Mouse (Mus musculus) telencephalon, adult 2 months (tissue): Measurements from ENCODE around the gene Rev3l.

Source experiments
- DNase-seq: peaks from one replicate; pipeline ENCODE4 v3.0.0-alpha.2; 2011; ENCODE audit warnings: low read depth, low spot score

Gene Rev3l

DNA sequence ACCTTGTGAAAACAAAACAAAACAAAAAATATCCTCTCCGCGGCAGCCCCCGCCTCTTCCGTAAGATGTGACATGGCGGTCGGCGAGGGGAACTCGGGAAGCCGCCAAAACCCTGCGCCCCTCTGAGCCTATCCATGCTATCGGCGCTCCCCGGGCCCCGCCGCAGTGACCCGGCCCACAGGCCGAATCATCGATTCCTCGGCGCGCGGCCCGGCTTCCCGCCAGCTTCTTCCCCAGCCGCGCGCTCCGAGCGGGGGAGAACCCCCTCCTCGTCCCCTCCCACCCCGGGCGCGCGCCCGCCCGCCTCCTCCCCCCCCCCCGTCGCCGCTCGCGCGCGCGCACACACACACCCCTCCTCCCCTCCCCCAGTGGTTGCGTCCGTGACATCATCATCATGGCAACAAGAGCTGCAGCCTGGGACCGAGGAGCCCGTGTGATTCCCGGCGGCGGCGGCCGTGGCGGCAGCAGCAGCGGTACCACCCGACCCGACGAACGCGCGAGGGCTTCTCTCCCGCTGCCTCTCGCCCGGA, at the start of gene Rev3l:
Gene Rev3l (plus strand): TSS at position 383 of the 530 bp plus-strand sequence.
- DNase-seq, result peak; percentile 79

DNA sequence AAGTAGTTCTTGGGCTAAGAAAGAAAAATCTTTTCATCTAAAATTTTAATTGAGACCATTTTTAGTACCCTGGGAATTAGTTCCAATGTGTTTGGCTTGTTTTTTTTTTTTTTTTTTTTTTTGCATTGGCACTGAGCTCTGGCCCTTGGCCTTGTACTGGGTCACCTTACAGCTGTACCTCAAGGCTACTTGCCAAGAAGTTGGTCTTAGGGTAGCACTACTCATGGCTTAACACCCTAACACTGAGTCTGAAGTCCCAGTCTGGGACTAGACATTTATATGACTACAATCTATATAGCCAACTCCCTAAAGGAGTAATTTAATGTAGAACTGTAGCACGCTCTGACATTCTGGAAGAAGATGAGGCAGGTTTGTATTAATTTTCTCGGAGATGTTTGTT, 49.4 kb upstream of the Rev3l start:
- no peak for DNase-seq

GRCm38 (mm10) chr10:39683481-39683880, 48.4 kb upstream of the Rev3l start:
- no peak for DNase-seq

GRCm38 (mm10) chr10:39686811-39687210, 45.1 kb upstream of the Rev3l start:
- DNase-seq, result no peak

DNA sequence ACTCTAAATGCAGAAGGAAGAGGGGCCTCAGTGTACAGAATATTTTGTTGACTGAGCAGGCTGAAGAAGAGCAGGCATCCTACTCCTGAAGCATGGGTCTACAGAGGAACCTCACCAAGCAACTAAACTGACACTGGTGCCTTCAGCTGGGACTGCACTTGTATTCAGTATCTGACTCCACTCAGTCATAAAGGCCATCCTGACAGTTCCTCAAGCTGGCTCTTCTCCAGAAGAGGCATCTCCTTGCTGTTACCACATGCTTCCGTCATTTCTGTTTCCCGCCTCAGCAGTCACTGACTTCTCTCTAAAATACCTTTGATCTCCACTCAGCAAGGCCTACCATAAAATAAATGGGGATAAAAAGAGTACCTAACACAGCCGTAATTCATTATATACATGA, 44.1 kb upstream of the Rev3l start:
- DNase-seq, result no peak

- DNase-seq, result no peak
Observed at GRCm38 (mm10) chr10:39691351-39692064, 40.4 kb upstream of the Rev3l start.

- DNase-seq, result no peak
Observed at GRCm38 (mm10) chr10:39692152-39692551, 39.8 kb upstream of the Rev3l start.

- DNase-seq, result no peak
Observed at GRCm38 (mm10) chr10:39707717-39708510, 24.0 kb upstream of the Rev3l start.

DNA sequence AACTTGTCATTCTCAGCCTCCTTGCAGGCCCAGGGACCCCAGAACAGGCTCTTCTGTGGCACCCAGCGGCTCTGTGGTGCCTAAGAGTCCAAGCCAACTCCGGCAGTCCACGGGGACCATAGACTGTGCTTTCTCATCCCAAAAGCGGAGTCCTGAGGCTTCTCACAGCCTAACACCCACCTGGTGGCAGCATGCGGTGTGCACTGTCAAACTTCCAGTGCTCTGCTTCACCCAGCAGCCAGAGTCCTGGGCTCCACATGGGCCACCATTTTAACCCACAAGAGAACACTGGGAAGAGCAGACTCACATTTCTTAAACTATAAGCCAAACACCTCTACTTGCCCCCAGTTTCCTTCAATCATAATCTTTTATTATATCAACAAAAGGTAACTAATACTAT, 15.0 kb upstream of the Rev3l start:
- no peak for DNase-seq

DNA sequence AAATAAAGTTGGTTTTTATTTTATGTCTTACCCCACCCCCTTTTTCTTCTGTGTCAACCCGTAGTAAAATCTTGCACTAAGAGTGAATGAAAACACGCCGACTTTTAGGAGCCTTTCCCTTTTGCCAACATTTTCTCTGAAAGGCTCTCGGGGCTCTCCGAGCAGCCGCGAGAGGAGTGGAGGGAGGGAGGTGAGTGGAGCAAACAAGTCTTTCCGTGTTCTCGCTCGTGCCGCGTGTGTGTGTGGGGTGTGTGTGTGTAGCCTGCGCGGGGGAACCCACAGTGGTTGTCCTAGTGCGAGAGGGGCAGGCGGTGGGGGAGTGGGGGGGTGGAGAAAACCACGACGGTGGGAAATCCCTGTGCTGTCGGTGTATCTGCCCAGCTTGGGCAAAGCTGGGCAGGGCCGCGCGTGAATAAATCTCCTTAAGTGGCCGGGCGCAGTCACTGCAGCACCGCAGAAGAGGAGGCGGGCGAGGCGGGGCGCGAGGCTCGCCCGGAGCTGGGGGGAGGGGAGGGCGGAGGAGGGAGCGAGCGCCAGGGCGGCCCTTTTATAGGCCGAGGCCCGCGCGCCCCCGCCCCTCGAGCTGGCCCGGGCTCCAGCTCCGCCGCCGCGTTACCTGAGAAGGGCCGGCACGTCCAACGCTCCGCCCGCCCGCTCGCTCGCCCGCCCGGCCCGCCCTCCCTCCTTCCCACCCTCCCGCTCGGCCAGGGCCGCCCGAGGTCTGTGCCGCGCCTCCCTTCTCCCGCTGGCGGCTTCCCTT, 762 bp upstream of the Rev3l start:
- peak; percentile 62 for DNase-seq

- DNase-seq, result peak; percentile 35
Observed at GRCm38 (mm10) chr10:39732266-39733100, 565 bp downstream of the Rev3l start.

DNA sequence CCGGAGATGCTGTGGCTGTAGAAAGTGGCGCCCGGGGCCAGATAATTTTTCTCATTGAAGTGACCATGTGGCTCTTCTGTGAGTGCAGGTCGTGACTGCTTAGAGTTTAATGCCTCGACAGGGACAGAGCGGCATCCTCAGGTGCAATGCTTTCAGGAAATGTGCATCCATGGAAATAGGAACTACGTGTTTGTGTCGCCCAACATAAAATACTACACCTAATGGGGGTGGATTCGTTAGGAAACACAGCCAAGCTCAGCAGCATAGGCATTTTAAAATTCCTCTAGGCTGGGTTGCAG, 1.1 kb downstream of the Rev3l start:
- peak; percentile 13 for DNase-seq

DNA sequence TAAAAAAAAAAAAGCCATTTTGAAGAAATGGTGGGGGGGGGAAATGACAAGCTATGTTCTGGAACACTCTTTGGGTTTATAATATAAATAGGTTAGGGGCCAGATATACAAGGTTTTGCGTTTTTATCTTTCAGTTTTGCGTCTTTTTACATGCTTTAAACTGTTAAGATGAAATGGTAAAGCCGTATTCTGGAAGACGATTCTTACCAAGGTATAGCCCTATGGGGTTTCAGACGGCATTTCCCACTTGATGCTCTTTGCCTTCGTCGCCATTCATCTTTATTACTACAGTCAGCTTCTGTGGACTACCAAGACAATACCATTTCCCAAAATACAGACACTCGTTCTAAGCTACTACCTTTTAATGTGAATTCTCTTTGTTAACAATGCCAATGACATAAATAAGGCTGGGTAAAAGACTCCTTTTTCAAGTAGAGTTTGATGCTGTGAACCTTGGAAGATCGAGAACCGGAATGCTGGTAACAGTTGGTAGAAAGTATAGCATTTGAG, 1.6 kb downstream of the Rev3l start:
- DNase-seq, result peak; percentile 10

DNA sequence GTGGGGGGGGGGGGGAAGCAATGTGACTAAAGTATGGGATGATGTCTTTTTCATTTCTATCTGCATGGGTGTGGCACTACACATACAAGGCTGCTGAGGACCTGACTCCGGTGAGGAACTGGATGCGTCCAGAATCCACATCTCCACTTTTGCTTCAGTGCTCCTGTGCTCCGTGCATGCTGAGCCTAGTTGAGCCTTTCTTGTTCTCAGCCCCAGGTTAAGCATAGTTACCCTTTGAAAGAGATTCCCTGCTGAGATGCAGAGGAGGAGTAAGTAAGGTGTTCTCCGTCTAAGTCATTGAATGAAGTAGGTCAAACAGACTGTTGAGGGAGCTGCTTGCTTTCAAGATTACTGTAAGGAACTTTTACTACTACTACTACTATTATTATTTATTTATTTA, 4.3 kb downstream of the Rev3l start:
- DNase-seq, result no peak

DNA sequence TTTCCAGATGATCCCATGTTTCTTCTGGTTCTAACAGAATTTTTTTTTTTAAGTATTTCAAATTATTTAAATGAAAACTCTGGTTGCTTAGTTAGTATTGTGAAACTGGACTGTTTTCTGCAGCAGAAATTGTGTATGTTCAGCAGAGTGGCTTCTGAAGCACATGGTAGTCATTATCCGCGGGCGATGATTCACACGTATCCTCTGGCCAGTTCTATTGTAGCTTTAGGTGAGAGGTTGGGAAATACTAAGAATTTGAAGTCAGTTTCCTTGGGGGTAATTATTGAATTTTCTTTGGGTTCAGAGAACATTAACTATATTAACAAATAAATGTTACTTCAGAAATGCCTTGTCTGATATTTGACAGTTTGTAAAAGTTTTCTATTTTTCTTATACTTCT, 10.1 kb downstream of the Rev3l start:
- no peak for DNase-seq

- DNase-seq, result no peak
Observed at GRCm38 (mm10) chr10:39764752-39765151, 32.8 kb downstream of the Rev3l start.

- no peak for DNase-seq
Observed at GRCm38 (mm10) chr10:39766702-39767101, 34.8 kb downstream of the Rev3l start.

DNA sequence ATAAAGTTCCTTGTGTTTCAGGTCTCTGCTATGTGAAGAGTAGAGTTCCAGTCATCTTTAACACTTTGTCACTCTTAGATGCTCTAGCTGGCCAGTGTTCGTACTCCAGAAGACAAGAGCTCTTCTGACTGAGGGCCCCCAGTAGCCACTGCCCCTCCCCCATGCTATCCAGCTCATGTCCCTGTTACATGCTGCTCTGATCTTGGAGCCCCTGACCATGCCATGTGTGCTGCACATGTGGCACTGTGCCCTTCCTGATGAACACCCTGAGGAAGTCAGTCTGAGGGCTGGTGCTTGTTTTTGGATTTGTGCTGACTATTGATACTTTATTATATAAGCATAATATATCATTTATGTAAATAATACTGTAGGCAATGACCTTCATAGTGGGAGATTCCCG, 40.3 kb downstream of the Rev3l start:
- DNase-seq, result no peak

DNA sequence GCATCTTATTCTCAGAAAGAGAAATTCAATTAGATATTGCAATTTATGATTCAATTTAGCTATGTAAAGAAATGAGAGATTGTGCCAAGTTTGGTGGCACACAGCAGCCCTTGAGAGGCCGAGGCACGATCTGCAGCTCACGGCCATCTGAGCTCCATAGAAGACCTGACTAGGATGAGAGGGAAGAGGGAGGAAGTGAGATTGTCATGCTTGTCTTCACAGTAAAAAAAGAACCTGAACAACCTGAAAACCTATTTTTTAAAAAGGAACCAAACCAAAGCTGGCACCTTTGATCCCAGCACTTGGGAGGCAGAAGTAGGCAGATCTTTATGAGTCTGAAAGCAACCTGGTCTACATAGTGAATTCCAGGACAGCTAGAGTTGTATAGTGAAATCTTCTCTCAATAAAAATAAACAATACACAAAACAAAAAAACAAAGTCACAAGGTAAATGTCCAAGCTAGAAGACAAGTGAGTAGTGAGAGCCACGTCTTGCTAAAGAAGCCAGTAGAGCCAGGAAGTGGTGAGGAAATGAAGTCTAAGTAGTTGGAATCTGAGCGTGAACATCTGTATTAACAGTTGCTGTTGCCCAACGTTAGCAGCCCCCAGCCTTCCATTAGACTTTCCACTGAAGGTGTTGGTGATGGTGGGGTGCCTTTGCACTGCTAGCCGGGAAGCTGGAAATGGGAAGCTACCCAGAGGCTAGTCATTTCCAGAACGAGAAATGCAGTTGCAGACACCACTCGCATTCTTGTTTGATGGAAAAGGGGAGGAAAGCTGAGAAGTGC, 42.2 kb downstream of the Rev3l start:
- DNase-seq, result no peak

GRCm38 (mm10) chr10:39776927-39777326, 45.0 kb downstream of the Rev3l start:
- DNase-seq, result no peak
